Mouse (Mus musculus) G1E (cell line): ENCODE measurements around the gene Taok2. TPM values are rescaled to one million over a fixed set of nuclear protein-coding genes. Genes with fewer than 3 reads are reported as not detected.

Experiments
- ATAC-seq: 2 replicates; pipeline ENCODE4 v1.8.0; 2016; ENCODE audit warnings: mild to moderate bottlenecking; ENCODE audit not compliant: insufficient number of reproducible peaks, poor library complexity, low FRiP score, severe bottlenecking; ENCODE audit errors: extremely low read depth
- DNase-seq: peaks from one replicate; pipeline ENCODE4 v3.0.0; 2012; ENCODE audit warnings: low spot score
- H3K27me3 ChIP-seq: 2 replicates; pipeline ENCODE4 v1.6.1; 2012; ENCODE audit warnings: mild to moderate bottlenecking, low read length, inconsistent platforms; ENCODE audit not compliant: insufficient read depth
- H3K36me3 ChIP-seq: replicated peaks from 2 replicates; pipeline ENCODE3; 2012; ENCODE audit warnings: mild to moderate bottlenecking, inconsistent platforms
- H3K4me1 ChIP-seq: 2 replicates; pipeline ENCODE4 v1.6.1; 2012; ENCODE audit warnings: low read depth, low read length, inconsistent platforms, mixed read lengths; ENCODE audit not compliant: insufficient read depth
- H3K4me3 ChIP-seq: 2 replicates; pipeline ENCODE4 v1.5.1; 2012; ENCODE audit warnings: low read depth, mild to moderate bottlenecking, inconsistent platforms, low read length, moderate library complexity, mixed read lengths
- H3K9me3 ChIP-seq: replicated peaks from 2 replicates; pipeline ENCODE4 v1.6.1; 2012; ENCODE audit warnings: inconsistent platforms
- CTCF ChIP-seq: IDR thresholded peaks from 2 replicates; pipeline ENCODE4 v1.5.1; 2012; ENCODE audit warnings: low read depth, low read length, inconsistent platforms, mixed read lengths
- GATA1 ChIP-seq: IDR thresholded peaks from 2 replicates; pipeline ENCODE4 v1.6.1; 2012; ENCODE audit warnings: borderline replicate concordance, low read length, inconsistent platforms, mixed read lengths
- GATA2 ChIP-seq: IDR thresholded peaks from 2 replicates; pipeline ENCODE4 v1.6.1; 2012; ENCODE audit warnings: low read depth, low read length, inconsistent platforms, borderline replicate concordance
- POLR2AphosphoS5 ChIP-seq: IDR thresholded peaks from 2 replicates; pipeline ENCODE4 v1.6.1; 2012; ENCODE audit warnings: low read depth, low read length, inconsistent platforms; ENCODE audit not compliant: insufficient replicate concordance
- TAL1 ChIP-seq: conservative IDR thresholded peaks from 2 replicates; pipeline ENCODE4 v1.6.1; 2012; ENCODE audit warnings: low read depth, low read length, inconsistent platforms, mixed read lengths
- polyA plus RNA-seq: library from polyadenylated mRNA; stranded (reverse); fragments of >175 nt; gene quantifications from 2 replicates; pipeline ENCODE4 v1.2.3, GENCODE M21; 2012
- total RNA-seq, 2 experiments: library from RNA; stranded (forward) in 1 of 2; stranded (reverse) in 1 of 2; fragments of 200-1000 nt in 1 of 2; fragments of >200 nt in 1 of 2; fragmentation: Nextera tagmentation in 1 of 2; gene quantifications; 2 replicates each; pipeline ENCODE4 v1.2.3; 2014 to 2017

Gene Taok2
- total and polyA plus RNA-seq, 3 experiments = 36.2 to 181 (median 53.6) TPM

DNA sequence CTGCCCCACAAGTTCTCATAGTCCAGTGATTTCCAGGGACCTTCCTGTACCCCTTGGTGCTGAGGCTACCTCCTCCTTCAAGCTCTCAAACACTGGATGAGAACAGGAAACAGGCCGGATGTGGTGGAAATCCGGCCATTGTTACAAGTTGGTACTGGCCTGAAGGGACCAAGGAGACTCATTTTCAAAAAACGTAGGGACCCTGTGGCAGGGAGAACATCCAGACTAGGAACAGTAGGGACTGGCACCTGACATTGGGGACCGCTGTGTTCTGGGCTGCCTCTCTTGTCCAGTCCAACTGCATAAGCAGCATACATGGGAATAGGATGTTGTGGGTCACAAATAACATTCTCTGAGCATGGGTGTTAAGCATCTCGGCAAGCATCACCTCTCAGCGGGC is 3.5 kb downstream of the Taok2 start:
- TF ChIP-seq GATA2 (no peak), POLR2AphosphoS5 (no peak), TAL1 (no peak), CTCF (no peak), GATA1 (no peak)
- no peak for DNase-seq
- H3K4me3 ChIP-seq = no peak overlapping the region
- ATAC-seq = no peak
- H3K36me3 ChIP-seq = peaks cover 75% of the 10 kb centered on the region
- H3K27me3 ChIP-seq = no peaks in the 10 kb centered on the region
- H3K4me1 ChIP-seq = peaks cover 50% of the 10 kb centered on the region
- H3K9me3 ChIP-seq = no peaks in the 10 kb centered on the region

DNA sequence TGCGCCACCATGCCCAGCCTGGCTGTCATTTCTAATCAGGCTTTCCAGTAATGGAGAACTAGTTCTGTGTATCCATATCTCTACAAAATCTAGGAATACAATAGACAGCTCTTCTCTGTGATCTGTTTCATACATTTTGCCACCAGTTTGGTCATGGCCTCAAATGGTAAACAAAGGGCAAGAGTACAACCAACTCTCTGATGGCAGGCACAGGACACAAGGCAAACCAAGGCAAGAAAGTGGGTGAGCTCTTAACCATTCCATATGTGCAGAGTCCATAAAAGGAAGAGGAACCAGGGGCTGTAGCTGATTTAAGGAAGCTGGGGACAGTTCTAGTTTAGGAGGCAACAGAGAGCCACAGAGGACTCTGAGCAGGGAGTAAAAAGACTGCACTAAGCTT is 7.3 kb downstream of the Taok2 start:
- peaks cover 100% of the 10 kb centered on the region for H3K36me3 ChIP-seq
- peaks cover 32% of the 10 kb centered on the region for H3K4me1 ChIP-seq
- ATAC-seq = no peak

DNA sequence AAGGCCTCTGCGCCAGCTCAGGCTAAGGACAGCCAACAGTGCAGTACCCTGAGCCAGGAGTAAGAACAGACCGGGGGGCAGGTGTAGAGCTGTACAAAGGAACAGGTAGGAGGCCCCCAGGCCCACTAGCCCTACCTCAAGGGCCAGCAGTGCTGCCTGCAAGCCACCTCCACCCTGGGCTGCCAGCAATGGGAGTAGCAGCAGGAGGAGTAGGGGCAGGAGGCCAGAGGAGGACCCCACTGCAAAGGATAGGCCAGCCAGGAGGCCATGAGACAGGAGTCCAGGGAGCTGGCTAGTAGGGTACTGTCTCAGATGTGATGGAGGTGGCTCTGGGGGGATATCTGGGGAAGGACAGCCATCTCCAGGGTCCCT is 14.0 kb downstream of the Taok2 start:
- no peaks in the 10 kb centered on the region for H3K9me3 ChIP-seq
- no peaks in the 10 kb centered on the region for H3K27me3 ChIP-seq
- TF ChIP-seq GATA1 = no peak
- TF ChIP-seq TAL1 = no peak
- no peak for TF ChIP-seq CTCF
- TF ChIP-seq GATA2 = no peak
- TF ChIP-seq POLR2AphosphoS5 = no peak
- ATAC-seq = no peak
- DNase-seq = no peak
- peaks cover 100% of the 10 kb centered on the region for H3K36me3 ChIP-seq
- H3K4me3 ChIP-seq = no peak overlapping the region
- H3K4me1 ChIP-seq = peaks cover 30% of the 10 kb centered on the region

More for the DNA sequence above, 7.3 kb downstream of the Taok2 start:
- H3K4me3 ChIP-seq = no peak overlapping the region
- TF ChIP-seq GATA2 = no peak
- TF ChIP-seq GATA1 = no peak
- no peak for TF ChIP-seq TAL1
- TF ChIP-seq CTCF = no peak
- no peak for TF ChIP-seq POLR2AphosphoS5
- H3K9me3 ChIP-seq = no peaks in the 10 kb centered on the region
- no peak for DNase-seq
- H3K27me3 ChIP-seq = no peaks in the 10 kb centered on the region

DNA sequence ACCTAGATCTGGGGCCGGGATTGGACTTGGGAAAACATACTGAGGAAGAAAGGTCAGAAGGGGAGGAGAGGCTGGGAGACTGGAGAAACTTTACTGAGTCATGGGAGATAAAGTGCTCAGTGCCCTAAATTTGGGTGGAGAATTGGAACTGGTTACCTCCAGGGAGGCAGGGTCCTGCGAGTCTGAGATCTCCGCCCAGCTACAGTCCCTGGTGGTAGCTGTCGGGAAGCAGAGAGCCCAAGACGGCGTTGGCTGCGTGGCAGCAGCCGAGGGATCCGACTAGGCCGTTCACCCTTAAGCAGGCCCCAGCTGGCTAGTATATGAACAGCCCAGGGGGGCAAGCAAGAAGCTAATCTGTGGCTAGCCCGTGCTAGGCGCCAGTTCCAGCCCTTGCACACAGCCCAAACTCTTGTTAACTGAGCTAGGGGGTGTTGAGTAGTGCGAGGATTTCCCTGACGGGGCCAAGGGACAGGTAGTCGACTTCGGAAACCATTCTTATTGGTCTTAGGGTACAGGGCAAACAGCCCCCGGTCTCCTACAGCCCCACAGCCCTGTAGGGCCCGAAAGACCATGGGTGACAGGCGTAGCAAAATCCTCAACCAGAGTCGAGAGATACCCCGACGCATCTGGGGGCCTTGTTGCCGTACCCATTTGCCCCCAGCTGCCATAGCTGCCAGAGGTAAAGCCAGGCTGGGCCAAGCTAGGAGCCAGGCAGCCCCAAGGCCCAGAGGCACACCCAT is 14.6 kb downstream of the Taok2 start:
- Histone ChIP-seq H3K36me3 (peaks cover 100% of the 10 kb centered on the region), H3K4me3 (no peak overlapping the region), H3K9me3 (no peaks in the 10 kb centered on the region), H3K27me3 (no peaks in the 10 kb centered on the region), H3K4me1 (peaks cover 30% of the 10 kb centered on the region)
- no peak for ATAC-seq
- TF ChIP-seq GATA1 = no peak
- no peak for DNase-seq

DNA sequence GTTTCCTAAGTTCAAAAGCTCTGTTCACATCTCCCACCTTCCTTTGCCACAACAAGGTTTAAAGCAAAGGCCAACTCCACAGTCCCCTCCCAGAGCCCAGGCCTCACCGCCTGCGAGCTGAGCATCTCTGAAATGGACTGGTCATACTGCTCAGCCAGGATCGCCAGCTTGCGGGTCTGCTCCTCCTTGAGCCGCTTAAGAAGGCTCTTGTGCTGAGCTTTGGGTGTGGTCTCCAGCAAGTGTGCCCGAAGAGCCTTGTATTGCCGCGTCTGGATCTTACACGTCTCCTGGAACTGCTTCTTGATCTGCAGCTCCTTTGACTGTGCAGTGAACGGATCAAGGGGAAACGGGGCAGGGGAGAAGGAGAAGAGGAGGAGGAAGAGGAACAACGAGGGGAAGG is 16.5 kb downstream of the Taok2 start:
- Histone ChIP-seq H3K4me3 (no peak overlapping the region), H3K27me3 (no peaks in the 10 kb centered on the region), H3K9me3 (0 out of 2 replicates have a peak, but pooled peaks cover 3% of the 10 kb centered on the region), H3K4me1 (peaks cover 46% of the 10 kb centered on the region), H3K36me3 (peaks cover 100% of the 10 kb centered on the region)
- TF ChIP-seq GATA2 = no peak
- no peak for TF ChIP-seq GATA1
- no peak for TF ChIP-seq CTCF
- no peak for TF ChIP-seq TAL1
- TF ChIP-seq POLR2AphosphoS5 = no peak
- ATAC-seq (no peak), DNase-seq (no peak)

DNA sequence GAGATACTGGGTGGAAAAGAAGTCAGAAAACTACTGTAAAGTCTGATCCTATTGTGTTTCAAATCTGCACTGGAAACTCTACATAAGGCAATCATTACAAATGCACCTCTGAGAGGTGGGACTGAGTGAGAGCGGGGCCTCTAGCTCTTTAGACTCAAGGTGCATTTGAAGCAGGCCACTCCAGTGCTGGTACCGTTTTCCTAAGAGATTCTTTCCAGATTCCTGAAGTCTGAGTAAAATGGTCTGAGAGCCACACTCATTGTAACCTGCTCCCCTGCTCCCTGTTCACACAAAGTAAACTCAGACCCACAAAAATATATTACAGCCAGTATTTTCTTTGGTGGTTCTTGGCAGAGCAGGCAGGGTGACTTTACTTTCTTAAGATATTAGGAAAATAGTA is 17.0 kb downstream of the Taok2 start:
- H3K9me3 ChIP-seq = 0 out of 2 replicates have a peak, but pooled peaks cover 3% of the 10 kb centered on the region
- peaks cover 98% of the 10 kb centered on the region for H3K36me3 ChIP-seq
- no peak overlapping the region for H3K4me3 ChIP-seq
- ATAC-seq (no peak), DNase-seq (no peak)
- H3K4me1 ChIP-seq = peaks cover 51% of the 10 kb centered on the region
- no peaks in the 10 kb centered on the region for H3K27me3 ChIP-seq
- TF ChIP-seq GATA1 (no peak), CTCF (no peak), POLR2AphosphoS5 (no peak), TAL1 (no peak), GATA2 (no peak)

DNA sequence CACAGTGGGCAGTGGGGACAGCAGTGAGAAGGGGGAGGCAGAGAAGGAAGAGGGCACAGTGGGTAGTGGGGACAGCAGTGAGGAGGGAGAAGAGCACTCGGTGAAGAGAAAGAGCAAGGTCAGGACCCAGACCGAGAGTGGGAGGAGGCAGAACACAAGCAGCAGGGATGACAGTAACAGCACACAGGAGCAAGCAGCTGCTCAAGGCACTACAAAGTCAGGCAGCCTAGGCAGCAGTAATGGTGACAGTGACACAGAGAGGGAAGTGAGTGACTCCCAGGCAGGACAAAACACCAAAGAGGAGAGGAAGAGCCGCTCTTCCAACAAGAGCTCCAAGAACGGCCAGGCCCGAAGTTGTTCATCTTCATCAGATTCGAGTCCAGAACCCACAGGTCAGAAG is 20.7 kb downstream of the Taok2 start:
- H3K27me3 ChIP-seq = no peaks in the 10 kb centered on the region
- 0 out of 2 replicates have a peak, but pooled peaks cover 3% of the 10 kb centered on the region for H3K9me3 ChIP-seq
- no peak for DNase-seq
- peaks cover 65% of the 10 kb centered on the region for H3K4me1 ChIP-seq
- TF ChIP-seq GATA2 = no peak
- no peak for TF ChIP-seq TAL1
- TF ChIP-seq POLR2AphosphoS5 = no peak
- no peak for TF ChIP-seq CTCF
- no peak for TF ChIP-seq GATA1
- H3K36me3 ChIP-seq = peaks cover 84% of the 10 kb centered on the region
- H3K4me3 ChIP-seq = peak overlapping the region; percentile 75; the same call in 1 of the 2 replicates
- ATAC-seq = no peak
